Mouse (Mus musculus) erythroblast, embryonic 14.5 days (primary cell): ENCODE measurements at regions not wholly inside any gene's neighbourhood (a gene's known extent, or its start where the extent isn't known, plus 50 kb on each side); places are given as distances from the start of the nearest gene placed in this dataset.

ENCODE experiments used
- GATA1 ChIP-seq: IDR thresholded peaks from 2 replicates; pipeline ENCODE4 v1.6.1; 2012; ENCODE audit warnings: low read length, inconsistent platforms, mixed read lengths
- TAL1 ChIP-seq: IDR thresholded peaks from 3 replicates; pipeline ENCODE4 v1.6.1; 2012; ENCODE audit warnings: low read length, inconsistent platforms, mixed read lengths

DNA sequence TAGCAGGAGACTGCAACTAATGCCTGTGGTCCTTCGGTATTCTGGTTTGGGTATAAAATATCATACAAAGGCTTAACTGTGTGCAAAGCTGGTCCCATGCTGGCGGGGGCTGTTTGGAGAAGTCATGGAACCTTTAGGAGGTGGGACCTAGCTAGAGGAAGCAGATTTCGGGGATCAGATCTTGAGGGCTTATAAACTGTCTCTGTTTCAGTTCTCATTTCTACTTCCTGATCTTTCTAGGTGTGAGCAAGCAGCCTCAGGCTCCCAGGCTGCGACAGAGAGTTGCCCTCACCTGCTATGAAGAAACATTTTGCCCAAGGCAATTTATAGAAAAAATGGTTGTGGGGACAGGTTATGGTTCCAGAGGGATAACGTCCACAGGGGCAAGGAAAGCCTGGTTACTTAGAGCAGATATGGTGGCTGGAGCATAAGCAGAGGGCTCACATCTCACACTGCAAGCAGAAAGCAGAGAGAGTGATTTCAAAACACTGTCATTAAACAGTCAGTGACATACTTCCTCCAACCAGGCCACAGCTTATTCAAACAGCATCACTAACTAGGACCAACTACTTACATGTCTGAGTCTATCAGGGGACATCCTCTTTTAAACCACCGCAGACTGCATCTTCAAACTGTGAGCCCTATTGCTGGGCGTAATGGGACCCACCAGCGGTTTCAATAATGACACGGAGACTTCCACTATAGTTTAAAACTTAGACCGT is 188.1 kb downstream of the 1500009L16Rik start:
- TF ChIP-seq GATA1 (no peak), TAL1 (no peak)
